ENCODE assay signal across 13 mouse cellular contexts in genomic region chr5:110745021-110745420, GRCm38 (mm10).
"Had no signal": no experiment of that assay in that cellular context is flagged by ENCODE, and none has a peak within 500 bp of the region (broad histone marks: within the 10 kb centered on the region; RNA-seq: fewer than 3 reads in every experiment).

No protein-coding gene starts in this region.

- H3K4me3 ChIP-seq: megakaryocyte, embryonic 14.5 days; midbrain, embryonic 13.5 days; midbrain, embryonic 15.5 days; neural tube, embryonic 12.5 days; stomach, embryonic 15.5 days had no signal

- H3K27me3 ChIP-seq: megakaryocyte, embryonic 14.5 days; midbrain, embryonic 13.5 days; midbrain, embryonic 15.5 days; neural tube, embryonic 12.5 days; stomach, embryonic 15.5 days had no signal

- H3K9me3 ChIP-seq: megakaryocyte, embryonic 14.5 days; midbrain, embryonic 13.5 days; midbrain, embryonic 15.5 days; neural tube, embryonic 12.5 days; stomach, embryonic 15.5 days had no signal

- ATAC-seq: midbrain, embryonic 13.5 days; midbrain, embryonic 15.5 days had no signal

- H3K4me1 ChIP-seq: midbrain, embryonic 13.5 days; midbrain, embryonic 15.5 days; neural tube, embryonic 12.5 days; stomach, embryonic 15.5 days had no signal

- DNase-seq: lung, embryonic 14.5 days; lung, postnatal 10 days; lung, postnatal 4 days; right cerebral cortex, postnatal 14 days; thymus, adult 2 months; thymus, postnatal 25 days; thymus, postnatal 4 days had no signal

- H3K36me3 ChIP-seq: stomach, embryonic 15.5 days had no signal

- H3K27ac ChIP-seq: midbrain, embryonic 13.5 days; midbrain, embryonic 15.5 days; neural tube, embryonic 12.5 days; stomach, embryonic 15.5 days; stomach, postnatal 0 days had no signal
